Mouse (Mus musculus) CD8-positive naive resting alpha-beta T cell, adult 57 days (primary cell): ENCODE data around the gene Tmem97. TPM values are rescaled to one million over a fixed set of nuclear protein-coding genes. Genes with fewer than 3 reads are reported as not detected.

Source experiments
- total RNA-seq: library from RNA; stranded (reverse); gene quantifications from one replicate; pipeline ENCODE4 v1.2.4, GENCODE M21; 2023

The Tmem97 gene
- total RNA-seq = 9.2 TPM

DNA sequence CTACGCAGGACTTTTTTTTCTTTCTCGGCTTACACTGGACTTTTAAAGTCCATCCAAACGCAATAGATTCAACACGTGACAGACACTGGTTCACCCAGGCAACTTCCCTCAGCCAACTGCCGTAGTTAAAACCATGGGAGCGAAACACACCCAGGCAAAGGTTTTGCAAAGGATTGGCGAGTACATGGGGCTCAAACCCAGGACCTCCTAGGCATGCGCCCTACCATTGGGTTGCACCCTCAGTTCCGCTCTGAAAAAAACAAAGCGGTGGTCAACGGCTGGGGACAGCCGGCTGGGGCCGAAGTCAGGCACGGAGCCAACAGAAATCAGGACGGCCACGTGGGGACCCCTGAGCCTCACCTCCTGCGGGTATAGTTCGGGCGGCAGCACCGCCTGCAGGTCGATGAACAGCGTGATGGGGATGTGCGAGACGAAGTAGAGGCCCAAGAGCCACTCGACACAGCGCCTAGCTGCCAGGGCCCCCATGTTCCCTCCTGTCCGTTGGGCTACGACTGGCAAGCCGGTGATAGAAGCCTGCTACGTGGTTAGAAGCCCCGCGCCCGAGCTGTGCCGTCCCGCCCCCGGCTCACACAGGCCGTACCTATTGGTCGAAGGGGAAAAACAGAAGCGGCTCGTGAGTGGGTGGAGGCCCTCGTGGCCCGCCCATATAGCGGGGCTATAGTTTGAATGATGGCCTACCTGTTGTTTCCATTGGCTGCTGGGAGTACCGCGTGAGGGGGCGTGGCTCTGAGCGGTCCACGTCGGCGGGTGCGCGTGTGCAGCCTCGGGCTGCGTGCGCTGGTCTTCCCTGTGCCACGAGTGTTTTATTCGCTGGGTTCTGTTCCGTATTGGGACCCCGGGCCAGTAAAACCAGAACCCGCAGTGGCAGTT, at the start of gene Tmem97:
Gene Tmem97 (minus strand): TSS at position 610 of the 891 bp plus-strand sequence.

DNA sequence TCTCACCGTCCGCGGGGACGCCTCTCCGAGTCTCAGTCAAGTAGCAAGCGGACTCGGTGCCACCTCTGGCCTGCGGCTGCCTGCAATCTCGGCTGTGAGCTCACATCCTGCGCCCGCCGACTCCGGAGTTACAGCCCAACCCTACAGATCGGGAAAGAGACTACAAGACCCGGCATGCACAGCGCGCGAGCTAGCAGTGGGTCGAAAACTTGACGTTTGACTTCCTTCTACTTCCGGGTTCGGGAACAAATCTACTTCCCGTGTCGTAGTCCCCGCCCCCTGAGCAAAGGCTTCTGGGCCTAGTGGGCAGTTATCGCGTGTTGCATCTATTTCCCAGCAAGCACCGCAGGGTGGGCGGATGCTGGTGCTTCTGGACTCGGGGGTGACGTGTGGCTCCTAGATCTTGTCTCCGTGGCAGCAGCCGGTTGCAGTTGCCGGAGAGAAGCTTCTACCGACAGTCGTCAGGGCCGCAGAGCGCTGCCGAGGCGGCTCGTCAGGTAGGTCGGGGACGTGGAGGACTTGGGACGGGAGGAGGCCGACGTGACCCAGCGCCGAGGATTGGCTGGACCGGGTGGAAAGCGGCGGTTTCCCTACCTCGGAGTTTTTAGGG, 14.4 kb downstream of the Tmem97 start, which contains the start of the genes Tnfaip1 and Ift20:
Gene Tnfaip1 (minus strand): TSS at position 253 of the 610 bp plus-strand sequence.
Gene Ift20 (plus strand): TSS at position 282 of the 610 bp plus-strand sequence.

DNA sequence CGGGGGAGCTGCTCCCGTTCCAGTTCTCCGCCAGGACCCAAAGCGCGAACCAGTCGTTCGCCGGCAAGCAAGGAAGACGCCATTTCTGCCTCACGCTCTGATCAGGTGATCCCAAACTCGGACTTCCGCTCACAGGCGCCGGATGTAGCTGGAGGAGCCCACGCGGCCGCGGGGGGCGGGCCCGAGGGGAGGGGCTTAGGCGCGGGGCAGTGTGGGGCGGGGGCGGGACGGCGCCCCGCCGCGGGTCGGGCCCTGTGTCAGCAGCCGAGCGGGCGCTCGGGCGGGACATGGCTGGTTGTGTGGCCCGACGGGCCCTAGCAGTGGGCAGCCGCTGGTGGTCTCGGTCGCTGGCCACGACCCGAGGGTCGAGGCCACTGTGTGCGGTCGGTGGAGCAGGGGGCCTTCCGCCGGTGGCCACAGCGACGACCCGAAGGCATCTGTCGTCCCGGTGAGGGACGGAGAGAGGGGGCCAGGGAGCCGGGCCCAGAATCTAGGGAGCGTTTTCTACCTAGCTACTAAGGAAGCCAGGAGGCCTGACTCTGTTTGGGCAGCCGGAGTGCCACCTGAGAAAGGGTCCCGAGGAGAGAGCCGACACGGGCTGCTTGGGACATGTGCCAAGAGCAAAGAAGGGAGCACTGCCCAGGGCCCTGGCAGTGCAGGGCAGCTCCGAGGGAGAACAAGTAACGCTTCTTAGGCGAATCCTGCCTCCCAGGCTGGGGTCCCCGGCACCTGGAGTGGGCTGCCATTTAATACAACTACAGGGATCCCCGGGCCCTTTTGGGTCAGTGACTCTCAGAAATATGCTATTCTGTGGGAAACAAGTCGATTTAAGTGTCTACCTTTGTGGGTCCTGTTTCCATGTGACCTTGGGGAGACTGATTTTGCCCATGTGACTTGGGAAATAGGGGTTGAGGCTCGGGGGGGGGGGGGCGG, 38.3 kb downstream of the Tmem97 start, which contains the start of the genes Tmem199 and Poldip2:
Gene Tmem199 (minus strand): TSS at position 148 of the 933 bp plus-strand sequence.
Gene Poldip2 (plus strand): TSS at position 169 of the 933 bp plus-strand sequence.

DNA sequence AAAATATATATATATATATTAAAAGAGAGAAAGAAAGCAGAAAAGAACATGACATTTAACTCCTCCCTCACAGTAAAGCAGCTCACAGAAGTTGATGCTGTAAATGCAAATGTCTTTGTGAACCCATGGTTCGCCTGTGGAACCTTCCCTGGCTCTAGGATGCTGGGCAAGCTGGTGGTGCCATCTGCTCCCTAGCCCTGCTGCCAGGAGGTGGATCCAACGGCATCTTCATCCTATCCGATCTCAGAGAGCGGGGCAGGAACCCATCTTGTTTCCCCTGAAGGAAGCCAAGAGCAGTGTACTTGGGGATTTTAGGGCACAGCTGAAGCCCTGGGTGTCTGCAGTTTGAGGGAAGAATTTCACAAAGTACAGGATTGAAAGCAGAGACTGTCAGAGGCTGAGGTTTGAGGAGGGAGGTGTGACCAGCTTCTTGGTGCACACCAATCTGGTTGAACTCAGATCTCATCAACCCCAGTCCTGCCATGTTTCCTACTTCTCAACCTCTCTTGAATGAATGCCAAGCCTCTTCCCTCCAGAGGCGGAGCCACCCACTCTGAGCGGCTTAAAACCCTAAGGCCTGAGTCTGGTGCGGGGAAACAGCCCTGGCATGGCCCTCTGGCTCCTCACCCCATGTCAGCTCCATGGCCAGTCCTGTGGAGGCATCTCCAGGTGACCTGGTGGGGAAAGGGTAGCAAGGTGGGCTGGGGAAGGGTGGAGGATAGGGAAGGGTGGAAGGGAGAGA, 47.5 kb downstream of the Tmem97 start, which contains the start of gene Sebox:
Gene Sebox (plus strand): TSS at position 539 of the 742 bp plus-strand sequence.

DNA sequence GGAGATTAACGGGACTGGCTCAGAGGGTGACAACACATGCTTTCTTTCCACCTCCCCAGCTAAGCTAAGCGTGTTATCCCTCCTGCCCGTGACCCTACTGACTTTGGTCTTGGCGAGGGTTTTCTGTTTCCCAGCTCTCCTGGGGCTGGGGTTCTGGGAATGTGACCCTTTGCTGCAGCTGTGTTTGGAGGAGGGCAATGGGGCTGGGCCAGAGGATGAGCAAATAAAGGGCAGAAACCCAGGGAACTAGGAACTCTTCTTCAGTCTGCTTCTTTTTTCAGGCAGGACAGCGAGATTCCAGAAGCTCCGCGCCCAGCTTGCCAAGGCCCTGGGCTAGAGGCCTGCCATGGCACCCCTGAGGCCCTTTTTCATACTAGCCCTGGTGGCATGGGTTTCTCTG, 51.6 kb downstream of the Tmem97 start, which contains the start of gene Vtn:
Gene Vtn (plus strand): TSS at position 88 of the 400 bp plus-strand sequence.

DNA sequence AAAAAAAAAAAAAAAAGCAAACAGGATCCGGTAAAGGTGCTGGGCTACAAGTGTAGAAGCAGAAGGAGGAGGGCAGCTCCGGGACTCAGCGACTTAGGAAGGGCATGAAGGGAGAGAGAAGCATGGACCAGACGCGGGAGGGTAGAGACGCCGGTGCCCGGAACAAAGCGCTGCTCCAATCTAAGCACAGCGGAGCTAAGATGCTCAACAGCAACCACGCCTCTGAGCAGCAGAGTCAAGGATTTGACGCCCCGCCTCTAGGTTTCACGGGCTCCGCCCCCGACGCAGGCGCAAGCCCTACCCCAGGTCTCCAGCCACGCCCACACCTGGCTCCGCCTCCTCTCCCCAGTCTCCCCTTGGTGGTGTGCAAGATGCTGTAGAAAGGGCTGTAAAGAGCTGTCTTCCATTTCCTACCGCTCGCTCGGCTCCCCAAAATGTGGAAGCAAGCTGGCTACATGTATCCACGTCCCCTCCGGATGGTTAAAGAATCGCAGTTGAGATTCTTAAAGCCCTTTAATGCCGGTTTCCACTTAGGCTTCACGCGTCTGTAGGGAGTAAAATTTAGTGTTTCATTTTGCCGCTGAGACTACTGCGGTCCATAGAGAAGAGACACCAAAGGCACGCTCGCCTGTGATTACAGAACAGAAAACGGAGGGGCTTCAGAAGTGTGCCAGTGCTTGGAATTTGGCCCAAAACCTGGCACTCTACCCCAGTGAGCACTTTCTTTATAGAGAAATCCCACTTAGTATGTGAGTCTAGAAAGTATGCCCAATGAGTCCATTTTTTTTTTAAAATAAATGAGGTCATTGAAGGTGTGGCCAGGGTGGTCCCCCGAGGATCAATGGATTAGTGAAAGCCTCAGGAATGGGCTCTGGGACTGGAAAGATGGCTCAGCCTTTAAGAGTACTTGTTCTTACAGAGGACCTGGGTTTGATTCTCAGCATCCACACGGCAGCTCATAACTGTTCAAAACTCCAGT, 52.7 kb downstream of the Tmem97 start, which contains the start of gene Sarm1:
Gene Sarm1 (minus strand): TSS at position 211 of the 979 bp plus-strand sequence.

Other genes with a start within 250 kb of the Tmem97 start
- 5.6 TPM for gene Spag5, start 249.2 kb downstream of the Tmem97 start, total RNA-seq
- gene Aldoc, start 227.8 kb downstream of the Tmem97 start, total RNA-seq = 25.8 TPM
- gene Pigs, start 222.4 kb downstream of the Tmem97 start, total RNA-seq = 44.6 TPM
- 10.9 TPM for gene Unc119, start 207.3 kb downstream of the Tmem97 start, total RNA-seq
- not detected for gene Foxn1, start 164.2 kb downstream of the Tmem97 start, total RNA-seq
- not detected for gene Slc13a2, start 128.6 kb downstream of the Tmem97 start, total RNA-seq
- gene Slc46a1, start 85.1 kb downstream of the Tmem97 start, total RNA-seq = 1.0 TPM
- 2.6 TPM for gene Sarm1, start 53.0 kb downstream of the Tmem97 start, total RNA-seq
- gene Vtn, start 51.7 kb downstream of the Tmem97 start, total RNA-seq = not detected
- not detected for gene Sebox, start 47.3 kb downstream of the Tmem97 start, total RNA-seq
- 22.2 TPM for gene Tmem199, start 38.6 kb downstream of the Tmem97 start, total RNA-seq
- 31.3 TPM for gene Poldip2, start 38.6 kb downstream of the Tmem97 start, total RNA-seq
- 12.4 TPM for gene Tnfaip1, start 14.4 kb downstream of the Tmem97 start, total RNA-seq
- gene Ift20, start 14.4 kb downstream of the Tmem97 start, total RNA-seq = 30.7 TPM
- 75.9 TPM for gene Nlk, start 146.6 kb upstream of the Tmem97 start, total RNA-seq
- 27.5 TPM for gene Ccnq, start 201.0 kb upstream of the Tmem97 start, total RNA-seq